Comparison of ENCODE assay signal across 8 mouse cellular contexts in genomic region chr14:55745180-55745860, GRCm38 (mm10). TPM values are rescaled to one million over a fixed set of nuclear protein-coding genes. Genes with fewer than 3 reads are reported as not detected.
DNase-seq lines count a peak whose midpoint lies in the region; ATAC-seq and TF ChIP-seq lines count a peak whose summit lies in the region.

Gene Dhrs1, minus strand, starts transcription at chr14:55745690.
Gene Nop9, plus strand, starts transcription at chr14:55745693.

- peak; percentile 61 for TF ChIP-seq POLR2A in liver, adult 2 months (IDR thresholded peaks at IDR 0.05; ENCODE audit: extremely low read depth, insufficient read depth, low read length)

- no peaks in the 10 kb centered on the region for H3K27me3 ChIP-seq in C2C12 (ENCODE audit: control insufficient read depth, insufficient read depth, insufficient read length)
- no peaks in the 10 kb centered on the region for H3K27me3 ChIP-seq in erythroblast, embryonic 14.5 days (ENCODE audit: control insufficient read depth)
- H3K27me3 ChIP-seq in heart, embryonic 11.5 days (ENCODE audit: control insufficient read depth, insufficient read depth, low read length), result no peaks in the 10 kb centered on the region
- no peaks in the 10 kb centered on the region for H3K27me3 ChIP-seq in kidney, embryonic 15.5 days
- H3K27me3 ChIP-seq in liver, adult 2 months (ENCODE audit: control insufficient read depth, insufficient read depth, low read length), result no peaks in the 10 kb centered on the region

- H3K36me3 ChIP-seq in C2C12 (ENCODE audit: control insufficient read depth, insufficient read depth), result peaks cover 38% of the 10 kb centered on the region
- H3K36me3 ChIP-seq in erythroblast, embryonic 14.5 days (ENCODE audit: control insufficient read depth), result peaks cover 40% of the 10 kb centered on the region
- peaks cover 8% of the 10 kb centered on the region; the same call in 1 of the 2 replicates for H3K36me3 ChIP-seq in heart, embryonic 11.5 days (ENCODE audit: control insufficient read depth, insufficient read depth, low read length)
- H3K36me3 ChIP-seq in kidney, embryonic 15.5 days, result peaks cover 57% of the 10 kb centered on the region
- H3K36me3 ChIP-seq in liver, adult 2 months (ENCODE audit: control insufficient read depth, insufficient read depth, low read length), result peaks cover 28% of the 10 kb centered on the region

- peak within 1 kb of the TSS; percentile 99 for H3K4me2 ChIP-seq in heart, embryonic 11.5 days
- peak within 1 kb of the TSS; percentile 96 for H3K4me2 ChIP-seq in kidney, embryonic 15.5 days

- H3K79me3 ChIP-seq in C2C12 (ENCODE audit: low read depth), result peaks cover 19% of the 10 kb centered on the region

- no peak for TF ChIP-seq CTCF in C2C12 (IDR thresholded peaks at IDR 0.05; ENCODE audit: control insufficient read depth, insufficient read depth, insufficient read length)
- no peak for TF ChIP-seq CTCF in liver, adult 2 months (IDR thresholded peaks at IDR 0.05; ENCODE audit: low read depth, low read length)

- peak within 1 kb of the TSS; percentile 85 for H3K9ac ChIP-seq in heart, embryonic 11.5 days (ENCODE audit: low read depth, low read length)
- peak within 1 kb of the TSS; percentile 84 for H3K9ac ChIP-seq in kidney, embryonic 15.5 days
- H3K9ac ChIP-seq in liver, adult 2 months (ENCODE audit: low read depth, low read length), result peak within 1 kb of the TSS; percentile 77

- H3K27ac ChIP-seq in heart, embryonic 11.5 days (ENCODE audit: low read depth, low read length), result peak within 1 kb of the TSS; percentile 42; the same call in 1 of the 2 replicates
- peak within 1 kb of the TSS; percentile 48 for H3K27ac ChIP-seq in kidney, embryonic 15.5 days
- H3K27ac ChIP-seq in liver, adult 2 months (replicated peaks; ENCODE audit: insufficient read depth, low read depth, low read length), result peak within 1 kb of the TSS; percentile 53

- peak within 1 kb of the TSS; percentile 79 for H3K4me3 ChIP-seq in C2C12 (ENCODE audit: insufficient read depth, poor library complexity, severe bottlenecking)
- H3K4me3 ChIP-seq in erythroblast, embryonic 14.5 days (replicated peaks), result peak within 1 kb of the TSS; percentile 91
- H3K4me3 ChIP-seq in heart, embryonic 11.5 days (ENCODE audit: low read depth, low read length), result peak within 1 kb of the TSS; percentile 96
- peak within 1 kb of the TSS; percentile 75 for H3K4me3 ChIP-seq in kidney, embryonic 15.5 days (replicated peaks)
- peak within 1 kb of the TSS; percentile 80 for H3K4me3 ChIP-seq in liver, adult 2 months (ENCODE audit: insufficient read depth, low read depth, low read length)

- H3K9me3 ChIP-seq in erythroblast, embryonic 14.5 days (ENCODE audit: control insufficient read depth, low read length), result no peaks in the 10 kb centered on the region
- H3K9me3 ChIP-seq in heart, embryonic 11.5 days (replicated peaks; ENCODE audit: control insufficient read depth, low read length), result no peaks in the 10 kb centered on the region
- H3K9me3 ChIP-seq in kidney, embryonic 15.5 days (replicated peaks), result no peaks in the 10 kb centered on the region

- peaks cover 45% of the 10 kb centered on the region for H3K4me1 ChIP-seq in erythroblast, embryonic 14.5 days (ENCODE audit: control insufficient read depth)
- peaks cover 3% of the 10 kb centered on the region; the same call in 1 of the 2 replicates for H3K4me1 ChIP-seq in heart, embryonic 11.5 days (ENCODE audit: control insufficient read depth, insufficient read depth, low read length)
- peaks cover 36% of the 10 kb centered on the region for H3K4me1 ChIP-seq in kidney, embryonic 15.5 days
- peaks cover 10% of the 10 kb centered on the region for H3K4me1 ChIP-seq in liver, adult 2 months (ENCODE audit: control insufficient read depth, insufficient read depth, low read length)

- peaks cover 36% of the 10 kb centered on the region for H3K79me2 ChIP-seq in C2C12 (ENCODE audit: control insufficient read depth, insufficient read depth)
- peaks cover 5% of the 10 kb centered on the region for H3K79me2 ChIP-seq in liver, adult 2 months (ENCODE audit: control insufficient read depth, insufficient read depth, low read length)

- ATAC-seq in heart, embryonic 11.5 days (replicated peaks; ENCODE audit: insufficient number of reproducible peaks, low FRiP score, low TSS enrichment), result peak; percentile 82
- ATAC-seq in kidney, embryonic 15.5 days (replicated peaks; ENCODE audit: low FRiP score), result peak; percentile 88
- ATAC-seq in monocyte, adult 5-6 weeks (replicated peaks; ENCODE audit: insufficient number of reproducible peaks, low FRiP score, low TSS enrichment, poor library complexity, severe bottlenecking), result peak; percentile 73

- DNase-seq in brain, adult 2 months (ENCODE audit: low read depth, low spot score), result peak; percentile 92
- peak; percentile 83 for DNase-seq in liver, adult 2 months (ENCODE audit: extremely low read depth, low read depth, low spot score)
- DNase-seq in spleen, postnatal 36 days (ENCODE audit: low spot score in 2 of 2), result peak; percentile 81 to 84

- WGBS in heart, embryonic 11.5 days (ENCODE audit: insufficient replicate concordance), result 1% methylated on average over 41 of the region's 48 CpGs
- WGBS in kidney, embryonic 15.5 days, result 1% methylated on average over 48 of the region's 48 CpGs
- under 1% methylated on average over 48 of the region's 48 CpGs for WGBS in liver, adult 2 months

- peak within 1 kb of the TSS; percentile 75 for H3ac ChIP-seq in C2C12 (ENCODE audit: control insufficient read depth, insufficient read length, low read depth)

TF ChIP-seq in C2C12, 6 proteins besides CTCF, POLR2A, EP300 and RAD21:
- no peak for TF ChIP-seq CEBPB (IDR thresholded peaks at IDR 0.05; ENCODE audit: low read depth)
- no peak for TF ChIP-seq MYOG (IDR thresholded peaks at IDR 0.05; ENCODE audit: control insufficient read depth, extremely low read depth, insufficient read length)
- no peak for TF ChIP-seq FOSL1 (IDR thresholded peaks at IDR 0.05; ENCODE audit: insufficient read depth, low read length, poor library complexity, severe bottlenecking)
- TF ChIP-seq USF1 (IDR thresholded peaks at IDR 0.05; ENCODE audit: low read depth), result no peak
- TF ChIP-seq MYOD1 (IDR thresholded peaks at IDR 0.05; ENCODE audit: control insufficient read depth, insufficient read length, low read depth), result no peak
- peak; percentile 68 for TF ChIP-seq MAX (IDR thresholded peaks at IDR 0.05)

RNA-seq across cellular contexts. Expression of gene Dhrs1, which starts in this region (rescaled TPM):
- polyA plus RNA-seq in C2C12 (2012; fragmentation: generic; extraction: Trizol), result 63.7 TPM
- polyA plus RNA-seq in erythroblast, embryonic 14.5 days (2012), result 0.64 TPM in 1 of 2 replicates, not detected in the other
- polyA plus RNA-seq in heart, embryonic 11.5 days (2014; fragmentation: Nextera tagmentation; extraction: Ambion mirVana), result 56.4 and 60.3 TPM in 2 replicates
- polyA plus RNA-seq in kidney, embryonic 15.5 days (2015; fragmentation: Nextera tagmentation; extraction: Ambion mirVana), result 94.5 and 94.7 TPM in 2 replicates
- total RNA-seq in liver, adult 2 months (2014; rRNA removed), result 109 and 140 TPM in 2 replicates
- 263 and 286 TPM in 2 replicates for polyA plus RNA-seq in liver, adult 2 months (2012; rRNA removed)
- total RNA-seq in monocyte, adult 5-6 weeks (2017), result 23.7 to 32.1 TPM (median 30.6 TPM) in 3 replicates

RNA-seq across cellular contexts. Expression of gene Nop9, which starts in this region (rescaled TPM):
- polyA plus RNA-seq in C2C12 (2012; fragmentation: generic; extraction: Trizol), result 38.6 TPM
- 1.1 and 1.5 TPM in 2 replicates for polyA plus RNA-seq in erythroblast, embryonic 14.5 days (2012)
- 25.1 and 26.3 TPM in 2 replicates for polyA plus RNA-seq in heart, embryonic 11.5 days (2014; fragmentation: Nextera tagmentation; extraction: Ambion mirVana)
- 38.6 and 43.4 TPM in 2 replicates for polyA plus RNA-seq in kidney, embryonic 15.5 days (2015; fragmentation: Nextera tagmentation; extraction: Ambion mirVana)
- total RNA-seq in liver, adult 2 months (2014; rRNA removed), result 11.0 and 13.0 TPM in 2 replicates
- polyA plus RNA-seq in liver, adult 2 months (2012; rRNA removed), result 11.8 and 15.1 TPM in 2 replicates
- 11.9 to 15.0 TPM (median 13.8 TPM) in 3 replicates for total RNA-seq in monocyte, adult 5-6 weeks (2017)

Comparison
In these comparisons a context has a peak if more than half of its experiments do, and no peak if none do; other contexts are left out.
1. Peak in every context shown above with its lines: DNase-seq, ATAC-seq, H3K4me3 ChIP-seq and H3K27ac ChIP-seq.
2. RNA of gene Dhrs1 (polyA plus RNA-seq): 263 to 286 TPM in liver, adult 2 months, 94.5 to 94.7 TPM in kidney, embryonic 15.5 days, 63.7 TPM in C2C12 (single experiment) and 56.4 to 60.3 TPM in heart, embryonic 11.5 days; 0.64 TPM in erythroblast, embryonic 14.5 days; every median in the first group is over 10 times any median in the second.